Mouse (Mus musculus) lung, postnatal 0 days (tissue): ENCODE data around the gene Elp1.

Experiments used
- CTCF ChIP-seq: IDR thresholded peaks from 2 replicates; pipeline ENCODE4 v1.5.1; 2016; ENCODE audit warnings: antibody characterized with exemption, mild to moderate bottlenecking
- EP300 ChIP-seq: IDR thresholded peaks from 2 replicates; pipeline ENCODE4 v1.6.1; 2016; ENCODE audit warnings: antibody characterized with exemption, mild to moderate bottlenecking, control low read depth

GRCm38 (mm10) chr4:56824231-56824630 lies 22.1 kb upstream of the Elp1 start:
- TF ChIP-seq CTCF: no peak
- TF ChIP-seq EP300: no peak
